Mouse (Mus musculus): Measurements from ENCODE around the gene Mrpl36. TPM values are rescaled to one million over a fixed set of nuclear protein-coding genes. Genes with fewer than 3 reads are reported as not detected.

Gene Mrpl36
- polyA plus RNA-seq, 1 experiment from 2014 or later = 155 TPM

- H3K4me3 ChIP-seq = no peak overlapping the region
- H3K27me3 ChIP-seq (replicated peaks) = 0 out of 2 replicates have a peak, but pooled peaks cover 5% of the 10 kb centered on the region
- H3K4me1 ChIP-seq (replicated peaks) = peaks cover 38% of the 10 kb centered on the region
- H3K9ac ChIP-seq = no peak overlapping the region
- 64% methylated on average over 4 of the region's 4 CpGs for WGBS
- H3K4me2 ChIP-seq = no peak overlapping the region
- H3K27ac ChIP-seq (ENCODE audit: poor library complexity, severe bottlenecking) = peak overlapping the region; percentile 19
- H3K36me3 ChIP-seq = no peaks in the 10 kb centered on the region
- no peaks in the 10 kb centered on the region for H3K9me3 ChIP-seq (replicated peaks)
- no peak for ATAC-seq (ENCODE audit: insufficient number of reproducible peaks, low FRiP score)
Measured at GRCm38 (mm10) chr13:73306430-73306829, 21.9 kb upstream of the Mrpl36 start.

GRCm38 (mm10) chr13:73310183-73310929 lies 18.0 kb upstream of the Mrpl36 start:
- ATAC-seq (ENCODE audit: insufficient number of reproducible peaks, low FRiP score) = peak; percentile 75
- no peak overlapping the region for H3K4me3 ChIP-seq

GRCm38 (mm10) chr13:73320048-73320447 lies 8.3 kb upstream of the Mrpl36 start:
- peaks cover 78% of the 10 kb centered on the region for H3K36me3 ChIP-seq
- H3K9me3 ChIP-seq (replicated peaks) = peaks cover 10% of the 10 kb centered on the region
- WGBS = 95% methylated on average over 4 of the region's 4 CpGs
- no peaks in the 10 kb centered on the region for H3K27me3 ChIP-seq (replicated peaks)
- peaks cover 10% of the 10 kb centered on the region for H3K4me1 ChIP-seq (replicated peaks)
- H3K4me2 ChIP-seq = no peak overlapping the region
- H3K9ac ChIP-seq = no peak overlapping the region
- H3K27ac ChIP-seq (ENCODE audit: poor library complexity, severe bottlenecking) = no peak overlapping the region
- no peak for ATAC-seq (ENCODE audit: insufficient number of reproducible peaks, low FRiP score)
- no peak overlapping the region for H3K4me3 ChIP-seq

More at GRCm38 (mm10) chr13:73310183-73310929, 18.0 kb upstream of the Mrpl36 start:
- no peaks in the 10 kb centered on the region for H3K9me3 ChIP-seq (replicated peaks)
- no peaks in the 10 kb centered on the region for H3K36me3 ChIP-seq
- peaks cover 24% of the 10 kb centered on the region for H3K4me1 ChIP-seq (replicated peaks)
- WGBS = 25% methylated on average over 8 of the region's 8 CpGs
- H3K4me2 ChIP-seq = no peak overlapping the region
- H3K9ac ChIP-seq = no peak overlapping the region
- no peak overlapping the region for H3K27ac ChIP-seq (ENCODE audit: poor library complexity, severe bottlenecking)
- 0 out of 2 replicates have a peak, but pooled peaks cover 5% of the 10 kb centered on the region for H3K27me3 ChIP-seq (replicated peaks)

- Histone ChIP-seq H3K27ac (ENCODE audit: poor library complexity, severe bottlenecking) (no peak overlapping the region), H3K27me3 (replicated peaks) (no peaks in the 10 kb centered on the region), H3K9ac (no peak overlapping the region), H3K4me1 (replicated peaks) (peaks cover 18% of the 10 kb centered on the region), H3K4me2 (no peak overlapping the region), H3K36me3 (peaks cover 74% of the 10 kb centered on the region), H3K9me3 (replicated peaks) (peaks cover under 1% of the 10 kb centered on the region), H3K4me3 (no peak overlapping the region)
- 86% methylated on average over 10 of the region's 10 CpGs for WGBS
- no peak for ATAC-seq (ENCODE audit: insufficient number of reproducible peaks, low FRiP score)
Measured at GRCm38 (mm10) chr13:73322626-73323025, 5.7 kb upstream of the Mrpl36 start.

GRCm38 (mm10) chr13:73323406-73323805 lies 4.9 kb upstream of the Mrpl36 start:
- WGBS = 87% methylated on average over 4 of the region's 4 CpGs
- no peak for ATAC-seq (ENCODE audit: insufficient number of reproducible peaks, low FRiP score)
- Histone ChIP-seq H3K27ac (ENCODE audit: poor library complexity, severe bottlenecking) (no peak overlapping the region), H3K9ac (no peak overlapping the region), H3K36me3 (peaks cover 66% of the 10 kb centered on the region), H3K4me2 (no peak overlapping the region), H3K4me1 (replicated peaks) (peaks cover 18% of the 10 kb centered on the region), H3K27me3 (replicated peaks) (no peaks in the 10 kb centered on the region), H3K9me3 (replicated peaks) (no peaks in the 10 kb centered on the region), H3K4me3 (no peak overlapping the region)

GRCm38 (mm10) chr13:73330844-73331501 lies 2.7 kb downstream of the Mrpl36 start:
- peak; percentile 91 for ATAC-seq (ENCODE audit: insufficient number of reproducible peaks, low FRiP score)
- Histone ChIP-seq H3K4me1 (replicated peaks) (peaks cover 41% of the 10 kb centered on the region), H3K27ac (ENCODE audit: poor library complexity, severe bottlenecking) (peak overlapping the region; percentile 75), H3K9me3 (replicated peaks) (no peaks in the 10 kb centered on the region), H3K4me2 (peak overlapping the region; percentile 93), H3K4me3 (peak overlapping the region; percentile 92), H3K27me3 (replicated peaks) (no peaks in the 10 kb centered on the region), H3K36me3 (peaks cover 3% of the 10 kb centered on the region; the same call in 1 of the 2 replicates), H3K9ac (peak overlapping the region; percentile 87)
- 1% methylated on average over 42 of the region's 42 CpGs for WGBS

GRCm38 (mm10) chr13:73331736-73332135 lies 3.4 kb downstream of the Mrpl36 start:
- Histone ChIP-seq H3K4me1 (replicated peaks) (peaks cover 47% of the 10 kb centered on the region), H3K36me3 (no peaks in the 10 kb centered on the region), H3K9ac (peak overlapping the region; percentile 87), H3K27ac (ENCODE audit: poor library complexity, severe bottlenecking) (peak overlapping the region; percentile 75), H3K4me2 (peak overlapping the region; percentile 93), H3K27me3 (replicated peaks) (no peaks in the 10 kb centered on the region), H3K9me3 (replicated peaks) (no peaks in the 10 kb centered on the region), H3K4me3 (peak overlapping the region; percentile 92)
- WGBS = 27% methylated on average over 3 of the region's 3 CpGs
- ATAC-seq (ENCODE audit: insufficient number of reproducible peaks, low FRiP score) = no peak

GRCm38 (mm10) chr13:73336753-73337152 lies 8.4 kb downstream of the Mrpl36 start:
- H3K9ac ChIP-seq = no peak overlapping the region
- H3K9me3 ChIP-seq (replicated peaks) = no peaks in the 10 kb centered on the region
- WGBS = 43% methylated on average over 7 of the region's 7 CpGs
- H3K4me2 ChIP-seq = no peak overlapping the region
- H3K27me3 ChIP-seq (replicated peaks) = no peaks in the 10 kb centered on the region
- no peaks in the 10 kb centered on the region for H3K36me3 ChIP-seq
- peak overlapping the region; percentile 81 for H3K27ac ChIP-seq (ENCODE audit: poor library complexity, severe bottlenecking)
- peak; percentile 34; the same call in 1 of the 2 replicates for ATAC-seq (ENCODE audit: insufficient number of reproducible peaks, low FRiP score)
- H3K4me3 ChIP-seq = no peak overlapping the region
- H3K4me1 ChIP-seq (replicated peaks) = peaks cover 46% of the 10 kb centered on the region

GRCm38 (mm10) chr13:73345102-73345890 lies 17.0 kb downstream of the Mrpl36 start:
- Histone ChIP-seq H3K27me3 (replicated peaks) (no peaks in the 10 kb centered on the region), H3K4me2 (no peak overlapping the region), H3K9me3 (replicated peaks) (no peaks in the 10 kb centered on the region), H3K9ac (no peak overlapping the region), H3K4me1 (replicated peaks) (peaks cover 13% of the 10 kb centered on the region), H3K36me3 (no peaks in the 10 kb centered on the region), H3K27ac (ENCODE audit: poor library complexity, severe bottlenecking) (no peak overlapping the region), H3K4me3 (no peak overlapping the region)
- no peak for ATAC-seq (ENCODE audit: insufficient number of reproducible peaks, low FRiP score)
- 67% methylated on average over 9 of the region's 9 CpGs for WGBS

GRCm38 (mm10) chr13:73346131-73346530 lies 17.8 kb downstream of the Mrpl36 start:
- peak overlapping the region; percentile 38 for H3K4me2 ChIP-seq
- H3K4me3 ChIP-seq = peak overlapping the region; percentile 23
- peak overlapping the region; percentile 56; the same call in 1 of the 2 replicates for H3K27ac ChIP-seq (ENCODE audit: poor library complexity, severe bottlenecking)
- 29% methylated on average over 2 of the region's 2 CpGs for WGBS
- ATAC-seq (ENCODE audit: insufficient number of reproducible peaks, low FRiP score) = no peak
- no peaks in the 10 kb centered on the region for H3K9me3 ChIP-seq (replicated peaks)
- no peaks in the 10 kb centered on the region for H3K27me3 ChIP-seq (replicated peaks)
- H3K9ac ChIP-seq = no peak overlapping the region
- no peaks in the 10 kb centered on the region for H3K36me3 ChIP-seq
- peaks cover 13% of the 10 kb centered on the region for H3K4me1 ChIP-seq (replicated peaks)

- H3K27ac ChIP-seq (ENCODE audit: poor library complexity, severe bottlenecking) = peak overlapping the region; percentile 73
- no peak for ATAC-seq (ENCODE audit: insufficient number of reproducible peaks, low FRiP score)
- no peak overlapping the region for H3K4me3 ChIP-seq
- H3K4me1 ChIP-seq (replicated peaks) = peaks cover 17% of the 10 kb centered on the region
- peak overlapping the region; percentile 48; the same call in 1 of the 2 replicates for H3K9ac ChIP-seq
- no peaks in the 10 kb centered on the region for H3K36me3 ChIP-seq
- no peaks in the 10 kb centered on the region for H3K9me3 ChIP-seq (replicated peaks)
- peak overlapping the region; percentile 29 for H3K4me2 ChIP-seq
- no peaks in the 10 kb centered on the region for H3K27me3 ChIP-seq (replicated peaks)
- WGBS = 47% methylated on average over 4 of the region's 4 CpGs
Measured at GRCm38 (mm10) chr13:73346743-73347142, 18.4 kb downstream of the Mrpl36 start.

Measured in heart, embryonic 12.5 days (tissue).